Mouse (Mus musculus): ENCODE data around the gene Hsd17b1.

Hsd17b1 gene

DNA sequence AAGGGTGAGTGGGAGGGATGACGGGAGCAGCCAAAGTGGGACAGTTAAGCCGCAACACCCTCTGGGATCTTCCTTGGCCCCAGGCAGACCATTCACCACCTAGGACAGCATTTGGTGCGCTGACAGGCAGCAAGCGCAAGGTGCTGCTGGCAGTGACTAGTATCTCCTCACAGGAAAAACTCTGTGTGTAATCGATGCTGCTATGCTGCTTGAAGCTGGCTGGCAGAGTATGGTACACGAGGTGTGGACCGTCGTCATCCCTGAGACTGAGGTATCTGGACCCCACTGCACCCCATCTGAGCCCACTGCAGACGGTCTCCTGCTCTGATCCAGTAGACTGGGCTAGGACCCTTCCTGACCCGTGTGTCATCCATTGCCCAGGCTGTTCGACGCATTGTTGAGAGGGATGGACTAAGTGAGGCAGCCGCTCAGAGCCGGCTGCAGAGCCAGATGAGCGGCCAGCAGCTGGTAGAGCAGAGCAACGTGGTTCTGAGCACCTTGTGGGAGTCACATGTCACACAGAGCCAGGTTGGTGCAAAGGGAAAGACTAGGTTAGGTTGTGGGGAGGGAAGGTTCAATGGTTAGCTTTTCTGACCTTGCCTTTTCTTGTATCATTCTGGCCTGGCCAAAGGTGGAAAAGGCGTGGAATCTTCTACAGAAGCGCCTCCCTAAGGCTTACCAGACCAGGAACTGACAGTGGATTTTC is 7.6 kb downstream of the Hsd17b1 start:
- in situ Hi-C loops (cut with MboI, MseI), result loop anchor here (5.0 kb wide), 1 partner anchor 37 kb away; no protein-coding TSS in a partner anchor

DNA sequence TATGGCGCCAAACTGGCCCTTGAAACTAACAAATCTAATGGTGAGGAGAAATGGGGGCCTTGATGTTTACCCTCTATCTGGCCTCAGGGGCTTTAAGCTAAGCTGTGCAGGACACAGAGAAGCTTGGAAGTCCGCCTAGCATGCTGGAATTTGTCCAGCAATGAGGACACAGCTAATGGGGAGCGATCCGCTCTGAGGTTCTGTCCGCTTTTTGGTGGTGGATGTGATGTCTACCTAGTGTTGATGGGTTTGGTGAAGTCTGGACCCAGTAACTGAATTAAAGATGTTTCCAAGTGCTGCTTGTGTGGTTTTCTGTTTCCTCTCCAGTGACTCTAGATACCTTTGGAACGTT is 8.1 kb downstream of the Hsd17b1 start:
- in situ Hi-C loops (cut with MboI, MseI), result loop anchor here (5.0 kb wide), 1 partner anchor 36 kb away; no protein-coding TSS in a partner anchor

GRCm38 (mm10) chr11:101086756-101087681 is 8.8 kb downstream of the Hsd17b1 start, which contains the start of gene Mlx:
Gene Mlx (plus strand): TSS chr11:101087277.
- in situ Hi-C loops (cut with MboI, MseI), result loop anchor here (5.0 kb wide), 1 partner anchor 35 kb away; no protein-coding TSS in a partner anchor

- in situ Hi-C loops (cut with MboI, MseI), result loop anchor here (5.0 kb wide), 1 partner anchor 35 kb away; no protein-coding TSS in a partner anchor
Measured at GRCm38 (mm10) chr11:101087682-101088055, 9.5 kb downstream of the Hsd17b1 start.

DNA sequence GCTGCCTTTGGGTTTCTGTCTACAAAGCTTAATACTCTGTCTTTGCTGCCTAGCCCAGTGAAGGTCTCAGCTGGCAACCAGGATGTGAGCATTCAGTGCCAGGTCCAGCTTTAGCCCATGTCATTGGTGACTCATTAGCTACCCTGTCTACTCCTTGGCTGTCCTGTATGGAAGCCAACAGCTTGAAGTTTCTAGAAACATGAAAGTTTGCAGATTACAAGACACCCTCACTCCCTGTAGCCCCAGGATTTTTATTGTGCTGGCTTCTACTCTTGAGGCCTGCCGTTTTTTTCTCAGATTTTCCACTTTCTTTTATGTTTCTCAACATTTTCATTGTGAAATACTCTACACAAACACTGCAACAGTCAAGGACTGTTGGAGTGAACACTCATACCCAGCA is 11.7 kb downstream of the Hsd17b1 start:
- in situ Hi-C loops (cut with MboI, MseI), result loop anchor here (5.0 kb wide), 1 partner anchor 32 kb away; no protein-coding TSS in a partner anchor

DNA sequence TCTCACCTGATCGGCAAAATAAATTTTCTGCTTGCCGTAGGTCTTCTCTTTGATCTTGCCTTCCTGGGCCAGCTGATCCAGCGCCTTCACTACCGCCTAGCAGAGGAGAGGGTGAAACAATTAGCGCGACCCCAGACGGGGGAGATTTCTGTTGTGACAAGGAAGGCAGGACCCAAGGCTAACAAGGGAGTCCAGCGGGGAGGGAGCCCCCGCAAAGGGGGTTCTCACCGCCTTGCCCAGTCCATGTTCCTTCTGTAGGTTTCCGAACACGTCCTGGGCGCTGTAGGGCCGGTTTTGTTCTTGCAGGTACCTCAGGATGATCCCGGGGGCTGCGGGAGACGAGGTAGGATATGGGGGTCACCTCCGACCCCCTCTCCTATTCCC is 16.7 kb downstream of the Hsd17b1 start:
- in situ Hi-C loops (cut with MboI, MseI), result no loop called here

DNA sequence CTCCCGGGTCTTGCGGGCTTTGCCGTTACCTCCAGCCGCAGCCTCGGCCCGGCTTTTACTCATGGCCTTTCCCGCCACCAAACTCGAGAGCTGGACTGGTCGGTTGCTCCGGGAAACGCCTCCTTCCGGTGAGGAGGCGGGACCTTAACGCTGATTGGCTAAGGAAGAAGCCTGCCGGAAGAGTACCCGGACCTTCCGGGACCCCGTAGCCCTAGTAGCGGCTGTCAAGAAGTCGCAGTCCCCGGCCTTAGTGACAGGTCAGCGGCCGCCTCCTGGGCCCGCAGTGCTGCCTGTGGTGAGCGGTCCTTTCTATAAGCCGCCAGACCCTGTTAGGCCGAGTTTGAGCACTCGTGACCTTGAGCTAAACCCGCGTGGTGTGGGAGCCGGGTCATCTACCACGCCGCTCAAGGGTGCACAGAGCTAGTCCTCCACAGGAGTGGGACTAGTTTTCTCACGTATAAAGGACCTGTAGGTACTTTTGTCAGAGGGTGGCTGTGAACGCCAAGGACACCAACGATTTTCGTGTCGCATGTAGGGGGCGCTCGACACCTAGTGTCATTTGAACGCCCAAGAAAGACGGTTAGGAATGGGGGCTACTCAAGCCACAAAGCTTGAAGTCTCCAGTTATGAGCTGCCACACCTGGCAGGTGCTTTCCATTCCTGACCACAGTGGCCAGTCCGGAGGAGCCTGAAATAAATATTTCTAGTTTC is 17.3 kb downstream of the Hsd17b1 start, which contains the start of gene Psmc3ip:
Psmc3ip (minus strand) TSS at position 123 of the 711 bp plus-strand sequence.
- in situ Hi-C loops (cut with MboI, MseI), result no loop called here

GRCm38 (mm10) chr11:101098231-101098630 is 20.0 kb downstream of the Hsd17b1 start:
- in situ Hi-C loops (cut with MboI, MseI), result no loop called here

- in situ Hi-C loops (cut with MboI, MseI), result no loop called here
Measured at GRCm38 (mm10) chr11:101103011-101103410, 24.8 kb downstream of the Hsd17b1 start.

- in situ Hi-C loops (cut with MboI, MseI), result no loop called here
Measured at GRCm38 (mm10) chr11:101109351-101109750, 31.1 kb downstream of the Hsd17b1 start.

GRCm38 (mm10) chr11:101110708-101111107 is 32.5 kb downstream of the Hsd17b1 start:
- in situ Hi-C loops (cut with MboI, MseI), result no loop called here

- in situ Hi-C loops (cut with MboI, MseI), result no loop called here
Measured at GRCm38 (mm10) chr11:101111178-101111577, 33.0 kb downstream of the Hsd17b1 start.

DNA sequence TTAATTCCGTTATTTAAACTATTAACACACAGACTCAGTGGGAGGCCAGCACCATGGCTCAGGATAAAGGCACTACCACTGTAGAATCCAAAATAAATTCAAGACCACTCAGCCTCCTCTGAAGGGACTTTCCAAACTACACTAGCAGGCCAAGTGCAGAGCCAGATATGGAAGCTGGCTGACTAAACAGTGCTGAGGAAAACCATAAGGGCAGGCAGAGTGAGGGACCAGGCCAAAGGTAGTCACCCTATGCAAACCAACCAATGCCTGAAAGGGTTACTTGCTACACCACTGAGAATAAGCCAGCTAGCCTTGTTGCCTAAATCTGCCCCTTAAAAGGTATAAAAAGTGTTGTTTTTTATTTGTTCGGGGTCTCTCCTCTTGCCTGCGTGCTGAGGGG is 34.0 kb downstream of the Hsd17b1 start:
- in situ Hi-C loops (cut with MboI, MseI), result no loop called here

GRCm38 (mm10) chr11:101115564-101115963 is 37.4 kb downstream of the Hsd17b1 start:
- in situ Hi-C loops (cut with MboI, MseI), result no loop called here

DNA sequence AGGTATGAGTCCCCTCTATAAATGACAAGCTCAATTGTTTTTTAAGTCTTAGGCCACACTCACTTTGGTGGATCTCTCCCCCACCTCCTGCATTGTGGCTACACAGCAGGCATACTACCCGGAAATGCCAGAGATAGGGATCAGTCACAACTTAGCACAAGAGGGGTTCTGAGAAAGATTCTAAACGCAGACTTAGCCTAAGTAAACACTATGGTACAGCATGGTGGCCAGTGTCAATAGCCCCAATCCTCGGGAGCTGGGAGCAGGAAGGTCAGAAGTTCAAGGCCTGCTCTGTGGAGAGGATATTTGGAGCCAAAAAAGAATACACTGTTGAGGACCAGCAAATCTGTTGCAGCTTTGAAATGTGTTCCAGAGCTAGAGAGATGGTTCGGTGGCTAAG is 39.9 kb downstream of the Hsd17b1 start:
- in situ Hi-C loops (cut with MboI, MseI), result no loop called here

GRCm38 (mm10) chr11:101119131-101119760 is 41.0 kb downstream of the Hsd17b1 start:
- in situ Hi-C loops (cut with MboI, MseI), result no loop called here

GRCm38 (mm10) chr11:101119761-101120544 is 41.7 kb downstream of the Hsd17b1 start, which contains the start of the genes Retreg3 and Tubg1:
Gene Retreg3 (minus strand): TSS chr11:101119893.
Gene Tubg1 (plus strand): TSS chr11:101119938.
- in situ Hi-C loops (cut with MboI, MseI), result loop anchor here (5.0 kb wide), 2 partner anchors 33 to 42 kb away; partner anchors contain the start of gene Mlx

DNA sequence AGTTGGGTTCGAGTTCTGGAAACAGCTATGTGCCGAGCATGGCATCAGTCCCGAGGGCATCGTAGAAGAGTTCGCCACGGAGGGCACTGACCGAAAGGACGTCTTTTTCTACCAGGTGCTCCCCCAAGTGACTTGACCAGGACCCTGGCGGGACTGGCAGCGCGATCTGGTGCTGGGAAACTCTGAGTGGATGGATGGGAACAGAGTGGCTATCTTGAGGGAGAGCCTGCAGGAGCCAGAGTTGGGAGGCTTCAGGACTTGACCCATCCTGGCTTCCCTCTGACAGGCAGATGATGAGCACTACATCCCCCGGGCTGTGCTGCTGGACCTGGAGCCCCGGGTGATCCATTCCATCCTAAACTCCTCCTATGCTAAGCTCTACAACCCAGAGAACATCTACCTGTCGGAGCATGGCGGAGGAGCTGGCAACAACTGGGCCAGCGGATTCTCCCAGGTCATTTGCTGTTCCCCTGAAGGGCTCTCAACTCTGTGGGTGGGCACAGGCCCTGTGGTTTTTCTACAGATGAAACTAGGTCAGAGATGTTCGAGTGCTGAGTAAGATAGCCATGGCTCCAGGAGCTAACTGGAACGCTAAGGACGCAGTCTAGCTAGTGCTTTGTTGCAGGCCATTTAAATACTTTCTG is 42.5 kb downstream of the Hsd17b1 start:
- in situ Hi-C loops (cut with MboI, MseI), result loop anchor here (5.0 kb wide), 2 partner anchors 33 to 42 kb away; partner anchors contain the start of gene Mlx

DNA sequence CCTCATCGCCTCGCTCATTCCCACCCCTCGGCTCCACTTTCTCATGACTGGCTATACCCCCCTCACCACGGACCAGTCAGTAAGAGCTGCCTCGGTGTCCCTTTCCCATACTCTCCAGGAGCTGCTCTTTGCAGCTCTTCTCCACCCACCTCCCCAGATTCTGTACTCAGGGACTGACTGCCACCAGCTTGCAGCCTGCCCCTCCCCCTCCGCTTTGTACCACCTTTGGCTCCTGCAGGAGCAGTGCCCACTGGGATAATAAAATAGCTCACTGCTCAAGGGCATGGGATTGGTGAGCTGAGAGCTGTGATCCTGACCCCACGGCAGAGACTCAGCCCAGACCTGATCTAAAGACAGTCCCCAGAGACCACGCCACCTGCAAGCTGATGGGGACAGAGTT is 46.3 kb downstream of the Hsd17b1 start:
- in situ Hi-C loops (cut with MboI, MseI), result loop anchor here (5.0 kb wide), 2 partner anchors 37 to 38 kb away; partner anchors contain the start of gene Mlx

All from regulatory T cell (primary cell).